Mouse (Mus musculus) adrenal gland, adult 18-20 months (tissue): Measurements from ENCODE around the gene Rflna. TPM values are rescaled to one million over a fixed set of nuclear protein-coding genes. Genes with fewer than 3 reads are reported as not detected.

ENCODE experiments used
- DNase-seq, 2 experiments: peaks; one replicate each; pipeline ENCODE4 v3.0.0; 2021 to 2022; ENCODE audit warnings: low spot score in 2 of 2
- long read RNA-seq, 2 experiments: library from polyadenylated mRNA; stranded (forward); transcript quantifications; one replicate each; pipeline ENCODE4 v2.0.0; 2021
- total RNA-seq, 2 experiments: library from RNA; stranded (reverse); gene quantifications; 1 replicate in 1 of 2; 2 replicates in 1 of 2; pipeline ENCODE4 v1.2.3; 2021

Gene Rflna
- total RNA-seq, result 1 to 10 TPM; 2.9 to 6.3 TPM
- long read RNA-seq, experiment 1, transcript Rflna-203 (3 exons, 1,649 nt), result major isoform, 7 of 8 reads
- long read RNA-seq, experiment 1, partial matches to known transcripts, result 1 of 8 reads
- long read RNA-seq, experiment 1, other reads (novel, unspliced or antisense), result 0 of 8 reads
- long read RNA-seq, experiment 2, transcript Rflna-203 (3 exons, 1,649 nt), result major isoform, 5 of 5 reads
- long read RNA-seq, experiment 2, partial matches to known transcripts, result 0 of 5 reads
- long read RNA-seq, experiment 2, other reads (novel, unspliced or antisense), result 0 of 5 reads

DNA sequence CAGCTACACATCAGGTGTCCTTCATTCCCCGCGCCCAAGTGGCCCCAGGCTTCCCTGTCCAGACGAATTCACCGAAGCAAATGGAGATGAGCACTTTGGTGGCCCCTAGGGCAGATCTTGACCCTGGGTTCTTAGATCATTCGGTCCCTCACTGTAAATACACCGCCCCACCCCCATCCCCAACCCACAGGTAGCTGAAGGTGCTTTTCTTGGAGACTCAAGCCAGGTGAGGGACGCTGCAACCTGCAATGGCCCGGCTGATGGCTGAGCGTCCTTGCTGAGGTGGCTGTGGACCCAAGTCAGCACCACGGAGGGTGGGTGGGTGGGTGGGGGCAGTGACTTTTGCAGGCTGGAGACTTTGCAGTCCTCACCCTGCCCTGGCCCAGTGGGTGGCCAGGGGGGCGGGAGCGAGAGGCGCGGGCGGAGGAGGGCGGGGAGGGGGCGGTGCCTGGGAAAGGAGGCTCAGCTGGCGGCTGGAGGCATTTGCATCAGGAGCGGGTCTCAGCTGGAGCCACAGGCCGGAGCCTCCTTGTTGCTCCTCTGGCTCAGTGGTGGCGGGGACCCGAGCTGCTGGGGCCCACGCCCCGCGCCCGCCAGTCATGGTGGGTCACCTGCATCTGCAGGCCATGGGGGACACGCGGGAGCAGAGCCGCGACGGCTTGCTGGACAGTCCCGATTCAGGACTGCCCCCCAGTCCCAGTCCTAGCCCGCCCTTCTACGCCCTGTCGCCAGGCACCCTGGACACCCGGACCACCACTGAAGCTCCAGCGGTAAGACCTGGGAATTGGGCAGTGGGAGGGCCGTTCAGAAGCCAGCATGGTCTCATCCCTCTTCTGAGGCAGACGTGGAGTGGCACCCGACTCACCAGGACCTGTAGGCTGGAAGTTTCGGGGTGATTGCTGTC lies at the start of gene Rflna:
TSS of gene Rflna (plus strand) at position 253 of the 904 bp plus-strand sequence.
- peak in 1 of 2 experiments; percentile 53 for DNase-seq

DNA sequence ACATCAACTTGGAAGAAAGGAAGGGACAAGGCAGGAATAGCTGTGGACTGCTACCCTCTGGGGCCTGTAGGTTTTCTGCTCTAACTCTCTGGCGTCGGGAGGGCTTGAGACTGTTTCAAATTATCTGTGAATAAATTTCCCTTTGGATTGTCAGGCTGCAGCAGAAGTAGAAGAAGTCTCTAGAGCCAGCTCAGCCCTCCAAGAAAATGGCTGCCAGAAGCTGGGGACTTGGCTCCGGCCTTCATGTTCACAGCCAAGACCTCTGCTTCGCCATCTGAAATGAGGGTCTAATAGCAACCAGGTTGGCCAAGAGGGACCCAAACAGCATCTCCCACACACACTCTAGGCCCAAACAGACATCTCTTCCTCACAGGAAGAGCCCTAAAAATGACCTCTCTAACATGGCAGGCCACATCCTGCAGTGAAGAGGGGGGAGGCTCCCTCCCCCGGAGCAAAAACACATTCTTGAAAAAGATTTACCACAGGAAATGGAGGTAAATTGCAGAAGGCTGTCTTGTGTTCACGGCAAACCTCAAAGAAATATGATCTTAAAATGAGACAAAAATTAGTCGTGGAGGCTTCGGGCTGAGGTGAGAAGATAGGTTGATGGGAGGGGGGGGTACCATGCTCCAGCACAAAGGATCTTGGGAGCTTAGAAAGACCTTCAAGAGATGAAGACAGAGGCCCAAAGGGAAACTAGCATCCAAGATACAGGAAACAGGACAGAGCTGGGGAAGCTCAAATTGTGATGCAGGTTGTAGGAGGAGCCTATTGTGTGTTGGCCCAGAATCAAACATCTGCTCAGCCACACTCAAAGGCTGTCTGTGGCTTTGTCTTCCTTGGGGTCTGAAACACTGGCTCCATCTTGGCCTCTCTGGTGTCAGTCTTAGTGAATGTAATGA lies 48.4 kb upstream of the Rflna start:
- no peak for DNase-seq

- DNase-seq, result peak in 1 of 2 experiments; percentile 35
Observed at GRCm38 (mm10) chr5:124957491-124957890, 45.5 kb upstream of the Rflna start.

DNA sequence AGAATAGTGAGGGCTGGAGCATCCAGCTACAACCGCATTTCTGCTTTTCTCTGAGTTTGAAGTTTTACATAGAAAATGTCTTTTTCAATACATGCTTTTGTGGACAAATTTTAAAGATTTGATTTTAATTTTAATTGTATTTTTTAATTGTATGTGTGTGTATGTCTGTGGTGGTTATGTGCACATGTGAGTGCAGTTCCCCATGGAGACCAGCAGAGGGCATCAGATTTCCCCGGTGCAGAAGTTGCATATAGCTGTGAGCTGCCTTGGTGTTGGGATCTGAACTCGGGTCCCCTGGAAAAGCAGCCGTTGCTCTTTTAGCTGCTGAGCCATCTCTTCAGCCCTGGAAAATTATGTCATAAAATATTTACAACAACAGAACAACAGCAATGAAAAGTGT lies 43.9 kb upstream of the Rflna start:
- DNase-seq, result no peak

GRCm38 (mm10) chr5:124960131-124960901 lies 42.7 kb upstream of the Rflna start:
- DNase-seq, result peak; percentile 58 to 64

DNA sequence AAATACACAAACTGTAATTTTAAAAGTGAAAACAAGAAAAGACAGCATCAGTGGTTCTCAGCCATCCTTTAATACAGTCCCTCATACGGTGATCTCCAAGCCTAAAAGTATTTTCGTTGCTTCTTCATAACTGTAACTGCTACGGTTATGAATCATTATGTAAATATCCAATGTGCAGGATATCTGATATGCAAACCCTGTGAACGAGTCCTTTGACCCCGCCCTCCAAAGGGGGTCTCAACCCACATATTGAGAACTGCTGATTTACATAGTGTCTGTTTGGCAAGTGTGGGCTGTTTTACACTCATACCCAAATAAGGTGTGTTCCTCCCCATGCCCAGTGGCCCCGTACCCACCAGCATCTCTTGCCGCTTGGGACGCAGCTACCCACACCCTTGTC lies 41.6 kb upstream of the Rflna start:
- DNase-seq, result no peak

- no peak for DNase-seq
Observed at GRCm38 (mm10) chr5:124962761-124963160, 40.3 kb upstream of the Rflna start.

- no peak for DNase-seq
Observed at GRCm38 (mm10) chr5:124963806-124964672, 39.0 kb upstream of the Rflna start.

GRCm38 (mm10) chr5:124966622-124967332 lies 36.2 kb upstream of the Rflna start:
- no peak for DNase-seq

- peak; percentile 27 to 41 for DNase-seq
Observed at GRCm38 (mm10) chr5:124969790-124970189, 33.2 kb upstream of the Rflna start.

- no peak for DNase-seq
Observed at GRCm38 (mm10) chr5:124986222-124986621, 16.8 kb upstream of the Rflna start.

GRCm38 (mm10) chr5:124986656-124987055 lies 16.4 kb upstream of the Rflna start:
- DNase-seq, result no peak

GRCm38 (mm10) chr5:124989724-124990123 lies 13.3 kb upstream of the Rflna start:
- no peak for DNase-seq

DNA sequence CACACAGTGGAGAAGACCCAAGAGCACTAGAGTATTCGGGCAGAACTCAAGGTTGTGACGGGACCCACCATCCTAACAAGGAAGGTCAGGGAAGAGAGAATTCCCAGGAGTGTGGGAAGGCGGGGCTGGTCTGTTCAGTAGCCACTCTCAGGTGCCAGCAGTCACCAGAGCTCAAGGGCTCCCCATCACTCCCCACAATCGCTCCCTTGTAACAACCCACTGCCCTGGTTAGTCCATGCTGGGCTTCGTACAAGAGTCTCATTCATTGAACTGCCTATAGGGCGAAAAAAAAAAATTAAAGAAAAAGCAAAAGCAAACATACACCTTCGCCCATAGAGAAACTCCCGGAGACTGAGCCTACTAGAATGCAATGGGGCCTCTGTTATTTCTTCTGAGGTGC lies 10.7 kb upstream of the Rflna start:
- no peak for DNase-seq

DNA sequence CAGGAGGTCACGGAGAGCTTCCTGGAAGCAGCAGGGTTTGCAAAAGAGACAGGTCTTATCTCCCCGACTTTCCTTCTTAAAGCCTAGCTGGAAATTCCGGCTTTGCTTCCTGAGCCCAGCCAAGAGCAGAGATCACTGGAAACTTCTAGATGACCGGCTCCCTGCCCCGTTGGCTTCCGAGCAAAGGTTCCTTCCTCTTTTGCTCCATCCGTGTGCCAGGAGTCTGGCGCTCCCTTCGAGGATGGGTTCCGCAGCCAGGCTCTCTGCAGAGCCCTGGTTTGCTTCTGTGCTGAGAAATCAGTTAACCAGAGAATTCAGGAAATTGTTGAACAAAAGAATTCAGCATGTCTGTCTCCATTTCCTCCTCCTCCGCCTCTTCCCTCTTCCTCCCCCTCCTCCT lies 10.1 kb upstream of the Rflna start:
- no peak for DNase-seq

- no peak for DNase-seq
Observed at GRCm38 (mm10) chr5:124996816-124997215, 6.2 kb upstream of the Rflna start.

DNA sequence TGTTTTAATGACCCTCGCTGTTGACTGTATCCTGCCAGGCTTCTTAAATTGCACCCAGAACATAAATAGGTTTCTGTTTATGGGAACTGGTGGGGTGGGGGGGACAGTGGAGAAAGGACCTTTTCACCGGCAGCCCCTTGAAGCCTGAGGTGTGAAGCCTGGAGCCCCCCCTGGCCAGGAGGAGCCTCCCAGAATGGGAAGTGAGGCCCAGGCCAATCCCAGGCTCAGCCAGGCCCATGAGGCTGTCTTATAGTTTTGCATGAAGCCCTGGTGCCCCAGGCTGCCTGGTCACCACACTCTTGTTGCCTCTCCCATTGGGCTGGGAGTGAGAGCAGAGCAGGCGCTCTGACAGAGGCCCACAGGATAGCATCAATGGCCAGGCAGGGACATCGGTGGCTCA lies 5.1 kb upstream of the Rflna start:
- DNase-seq, result no peak

GRCm38 (mm10) chr5:125000756-125001250 lies 2.2 kb upstream of the Rflna start:
- DNase-seq, result no peak

GRCm38 (mm10) chr5:125003873-125004255 lies 843 bp downstream of the Rflna start:
- no peak for DNase-seq
